Mouse (Mus musculus) hindbrain, embryonic 16.5 days (tissue): ENCODE results near the gene Wdr1. TPM values are rescaled to one million over a fixed set of nuclear protein-coding genes. Genes with fewer than 3 reads are reported as not detected.
"Not testable (repeated sequence)": the region's sequence is repeated elsewhere in the genome, so short reads cannot be mapped to it uniquely, and the experiment has no call there.

Experiments used
- ATAC-seq: fragments of 200-750 bp; cut with Nextera tagmentation; 2 replicates; pipeline ENCODE4 v1.8.0; 2017; ENCODE audit warnings: moderate TSS enrichment, moderate library complexity
- H3K27ac ChIP-seq: fragments of 300-500 bp; sonication (generic); 2 replicates; pipeline ENCODE4 v1.5.1; 2014; ENCODE audit warnings: low read depth, mild to moderate bottlenecking, control low read depth, low read length, moderate library complexity
- H3K27me3 ChIP-seq: fragments of 300-500 bp; sonication (generic); replicated peaks from 2 replicates; pipeline ENCODE4 v1.6.1; 2014; ENCODE audit warnings: low read length; ENCODE audit not compliant: control insufficient read depth, insufficient read depth
- H3K36me3 ChIP-seq: fragments of 300-500 bp; sonication (generic); 2 replicates; pipeline ENCODE4 v1.6.1; 2014; ENCODE audit warnings: mild to moderate bottlenecking, low read length, moderate library complexity, mixed read lengths; ENCODE audit not compliant: control insufficient read depth, insufficient read depth
- H3K4me1 ChIP-seq: fragments of 300-500 bp; sonication (generic); 2 replicates; pipeline ENCODE4 v1.6.1; 2014; ENCODE audit warnings: low read depth, low read length; ENCODE audit not compliant: control insufficient read depth, insufficient read depth
- H3K4me2 ChIP-seq: fragments of 300-500 bp; sonication (generic); 2 replicates; pipeline ENCODE4 v1.6.1; 2014; ENCODE audit warnings: mild to moderate bottlenecking, low read length, control low read depth, moderate library complexity
- H3K4me3 ChIP-seq: fragments of 300-500 bp; sonication (generic); 2 replicates; pipeline ENCODE4 v1.5.1; 2014; ENCODE audit warnings: mild to moderate bottlenecking, low read length, control low read depth, moderate library complexity
- H3K9ac ChIP-seq: fragments of 300-500 bp; sonication (generic); 2 replicates; pipeline ENCODE4 v1.6.1; 2014; ENCODE audit warnings: low read depth, mild to moderate bottlenecking, control low read depth, low read length, moderate library complexity
- H3K9me3 ChIP-seq: fragments of 300-500 bp; sonication (generic); 2 replicates; pipeline ENCODE4 v1.6.1; 2014; ENCODE audit warnings: mild to moderate bottlenecking, low read length, moderate library complexity; ENCODE audit not compliant: control insufficient read depth
- WGBS: fragments of 180-500 bp; shearing (Covaris S2); extraction: QIAGEN DNeasy Blood & Tissue Kit; methylation state at CpG from one replicate; pipeline ENCODE4 v1.1.7; 2014; 5-methylcytosine and 5-hydroxymethylcytosine counted together
- polyA plus RNA-seq: library from polyadenylated mRNA; unstranded; fragments of >200 nt; fragmentation: Nextera tagmentation; extraction: Ambion mirVana; gene quantifications from 2 replicates; pipeline ENCODE4 v1.2.1, GENCODE M21; 2015

Wdr1 gene
- polyA plus RNA-seq, 1 experiment from 2014 or later, result 202 TPM

- Histone ChIP-seq H3K4me3 (peak overlapping the region; percentile 27), H3K27me3 (no peaks in the 10 kb centered on the region; the same call in 1 of the 2 replicates), H3K9me3 (no peaks in the 10 kb centered on the region), H3K36me3 (no peaks in the 10 kb centered on the region), H3K4me1 (peaks cover 12% of the 10 kb centered on the region), H3K9ac (peak overlapping the region; percentile 60), H3K27ac (peak overlapping the region; percentile 61), H3K4me2 (peak overlapping the region; percentile 54)
- 8% methylated on average over 22 of the region's 22 CpGs for WGBS
- ATAC-seq, result peak; percentile 74
Observed at GRCm38 (mm10) chr5:38479908-38480725, 82.9 kb downstream of the Wdr1 start.

- peaks cover 12% of the 10 kb centered on the region for H3K4me1 ChIP-seq
- peak overlapping the region; percentile 54 for H3K4me2 ChIP-seq
- H3K27me3 ChIP-seq, H3K9ac ChIP-seq, H3K4me3 ChIP-seq, H3K9me3 ChIP-seq, H3K36me3 ChIP-seq: not testable (repeated sequence)
- peak; percentile 38; the same call in 1 of the 2 replicates for ATAC-seq
- peak overlapping the region; percentile 61; the same call in 1 of the 2 replicates for H3K27ac ChIP-seq
Observed at GRCm38 (mm10) chr5:38479545-38479907, 83.5 kb downstream of the Wdr1 start.

GRCm38 (mm10) chr5:38479027-38479426 lies 84.0 kb downstream of the Wdr1 start:
- WGBS, result 28% methylated on average over 4 of the region's 4 CpGs
- no peak overlapping the region for H3K27ac ChIP-seq
- no peak overlapping the region for H3K4me2 ChIP-seq
- H3K4me3 ChIP-seq, result no peak overlapping the region
- H3K9me3 ChIP-seq, result no peaks in the 10 kb centered on the region
- peaks cover 12% of the 10 kb centered on the region for H3K4me1 ChIP-seq
- ATAC-seq, result peak; percentile 38
- no peaks in the 10 kb centered on the region; the same call in 1 of the 2 replicates for H3K27me3 ChIP-seq
- H3K9ac ChIP-seq, result no peak overlapping the region
- H3K36me3 ChIP-seq, result no peaks in the 10 kb centered on the region

GRCm38 (mm10) chr5:38477731-38478445 lies 85.1 kb downstream of the Wdr1 start:
- no peaks in the 10 kb centered on the region; the same call in 1 of the 2 replicates for H3K27me3 ChIP-seq
- H3K9me3 ChIP-seq, result no peaks in the 10 kb centered on the region
- H3K4me2 ChIP-seq, result no peak overlapping the region
- H3K27ac ChIP-seq, result no peak overlapping the region
- H3K4me1 ChIP-seq, result peaks cover 12% of the 10 kb centered on the region
- H3K4me3 ChIP-seq, result no peak overlapping the region
- no peak for ATAC-seq
- WGBS, result 88% methylated on average over 7 of the region's 7 CpGs
- no peaks in the 10 kb centered on the region for H3K36me3 ChIP-seq
- no peak overlapping the region for H3K9ac ChIP-seq

- WGBS, result 89% methylated on average over 25 of the region's 25 CpGs
- H3K4me2 ChIP-seq, result no peak overlapping the region
- H3K9me3 ChIP-seq, result no peaks in the 10 kb centered on the region
- no peak for ATAC-seq
- no peaks in the 10 kb centered on the region for H3K36me3 ChIP-seq
- no peak overlapping the region for H3K9ac ChIP-seq
- H3K4me3 ChIP-seq, result no peak overlapping the region
- no peaks in the 10 kb centered on the region; the same call in 1 of the 2 replicates for H3K27me3 ChIP-seq
- no peak overlapping the region for H3K27ac ChIP-seq
- peaks cover 12% of the 10 kb centered on the region for H3K4me1 ChIP-seq
Observed at GRCm38 (mm10) chr5:38476861-38477565, 86.0 kb downstream of the Wdr1 start.

Other genes starting within 250 kb of the Wdr1 start
- gene Drd5, start 243.9 kb downstream of the Wdr1 start, polyA plus RNA-seq, result 1.1 TPM in 2 replicates
- 0.44 and 0.77 TPM in 2 replicates for gene Slc2a9, start 60.1 kb downstream of the Wdr1 start, polyA plus RNA-seq
- gene Zfp518b, start 121.6 kb upstream of the Wdr1 start, polyA plus RNA-seq, result 27.6 and 28.1 TPM in 2 replicates